Mouse (Mus musculus): ENCODE measurements around the gene Gm28051.

The Gm28051 gene

DNA sequence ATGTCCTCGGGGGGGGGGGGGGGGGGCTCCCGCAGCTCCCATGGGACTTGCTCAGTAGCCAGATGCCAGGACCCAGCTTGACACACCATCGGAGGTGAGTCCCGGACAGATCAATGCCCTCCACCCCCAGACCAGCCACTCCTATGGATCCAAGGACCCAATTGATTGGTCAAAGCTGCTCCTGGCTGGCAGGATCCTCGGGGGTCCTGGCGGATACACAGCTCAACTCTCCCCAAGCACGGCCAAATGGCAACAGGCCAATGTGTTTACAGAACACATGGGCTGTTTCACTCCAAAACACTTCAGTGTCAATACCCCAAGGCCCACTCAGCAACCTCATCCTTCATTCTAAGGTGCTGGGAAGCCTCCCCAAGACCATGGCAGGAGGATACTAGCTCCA lies 65.8 kb downstream of the Gm28051 start:
- in situ Hi-C loops (cut with MboI, MseI) = loop anchor here (25.0 kb wide), 1 partner anchor 1679 kb away; no protein-coding TSS in a partner anchor

- in situ Hi-C loops (cut with MboI, MseI) = loop anchor here (25.0 kb wide), 1 partner anchor 1679 kb away; no protein-coding TSS in a partner anchor
Observed at GRCm38 (mm10) chr12:102691180-102691579, 66.4 kb downstream of the Gm28051 start.

DNA sequence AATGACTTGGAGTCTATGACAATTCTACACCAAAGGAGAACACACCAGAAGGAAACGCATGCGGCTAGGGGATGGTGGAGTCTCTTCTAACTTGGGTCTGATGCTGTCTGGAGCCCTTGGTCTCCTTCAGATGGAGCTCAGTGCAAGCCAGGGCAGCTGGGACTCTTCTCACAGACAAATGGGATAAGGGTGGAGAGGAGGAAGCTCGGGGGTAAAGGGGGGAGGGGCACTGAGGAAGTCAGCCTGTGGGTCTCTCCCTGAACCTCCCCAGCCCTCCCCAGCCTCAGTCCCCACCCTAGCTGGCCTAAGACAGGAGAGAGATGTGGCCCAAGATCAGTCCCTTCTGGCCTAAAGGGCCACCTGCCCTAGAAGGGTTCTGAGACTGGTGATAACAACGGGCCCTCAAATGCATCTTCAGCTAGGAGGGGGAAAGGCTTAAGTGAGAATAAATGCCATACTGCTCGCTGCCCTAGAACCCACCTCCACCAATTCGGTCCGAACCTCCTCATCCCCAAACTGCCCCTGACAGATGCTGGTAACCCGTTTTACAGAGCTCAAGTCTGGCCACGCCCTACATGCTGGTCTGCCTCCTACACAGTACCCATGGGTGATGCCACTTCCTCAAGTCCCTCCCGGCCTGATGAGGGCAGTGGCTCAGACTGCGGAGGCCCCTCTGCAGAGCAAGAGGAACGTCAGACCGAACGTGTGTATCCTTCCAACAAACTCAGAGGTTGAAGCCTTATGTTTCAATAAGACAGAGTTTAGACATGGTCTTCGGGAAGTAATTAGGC lies 67.6 kb downstream of the Gm28051 start:
- in situ Hi-C loops (cut with MboI, MseI) = loop anchor here (25.0 kb wide), 1 partner anchor 1678 kb away; no protein-coding TSS in a partner anchor

DNA sequence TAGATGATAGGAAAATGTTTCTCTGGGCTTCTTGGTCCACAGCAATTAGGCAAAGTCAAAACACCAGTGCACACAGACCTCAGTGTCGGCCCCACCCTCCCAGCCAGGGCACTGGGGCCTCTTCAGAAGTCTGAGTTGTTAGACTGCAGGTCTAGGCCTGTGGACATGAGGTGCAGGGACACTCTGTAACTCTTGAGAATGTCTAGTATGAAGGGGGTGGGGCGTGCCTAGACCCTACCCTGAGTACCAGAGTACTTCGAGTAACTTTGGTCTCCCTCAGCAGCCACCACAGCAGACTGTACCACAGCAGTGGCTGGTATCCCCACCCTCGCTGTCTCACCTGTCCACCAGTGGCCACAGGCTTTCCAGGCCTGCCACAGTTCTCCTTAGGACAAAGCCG lies 71.2 kb downstream of the Gm28051 start:
- in situ Hi-C loops (cut with MboI, MseI) = loop anchor here (25.0 kb wide), 1 partner anchor 1674 kb away; no protein-coding TSS in a partner anchor

GRCm38 (mm10) chr12:102685523-102685931 lies 72.0 kb downstream of the Gm28051 start:
- in situ Hi-C loops (cut with MboI, MseI) = loop anchor here (25.0 kb wide), 1 partner anchor 1673 kb away; no protein-coding TSS in a partner anchor

DNA sequence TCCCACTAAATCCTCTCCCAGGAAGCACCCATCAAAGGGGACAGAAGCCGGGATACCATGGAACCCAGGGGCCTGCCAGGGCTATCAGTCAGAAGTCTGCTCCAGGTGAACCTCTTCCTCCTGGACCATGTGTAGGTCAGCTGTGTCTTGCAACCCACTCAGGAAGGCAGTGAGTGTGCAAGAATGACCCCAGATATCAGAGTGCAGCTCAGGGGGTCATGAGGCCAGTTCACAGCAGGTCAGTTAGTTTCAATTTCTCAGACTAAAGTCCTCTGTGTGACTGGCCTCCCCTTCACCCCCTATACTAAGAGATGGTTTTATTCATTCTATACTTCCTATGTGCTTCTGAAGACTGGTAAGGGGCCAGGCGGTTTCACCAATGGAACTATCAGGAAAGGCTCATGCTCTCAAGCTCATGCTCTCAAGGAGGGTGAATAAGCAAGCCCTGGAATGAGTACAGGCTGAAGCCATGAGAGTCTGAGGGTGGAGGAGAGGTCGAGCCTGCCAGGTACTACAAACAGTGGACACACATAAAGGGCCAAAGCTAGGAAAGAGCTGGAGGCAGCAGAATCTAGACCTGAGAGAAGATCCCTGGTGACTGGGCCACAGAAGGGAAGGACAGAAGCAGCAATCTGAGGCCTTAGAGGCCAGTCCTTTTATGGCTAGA lies 72.7 kb downstream of the Gm28051 start:
- in situ Hi-C loops (cut with MboI, MseI) = loop anchor here (25.0 kb wide), 1 partner anchor 1673 kb away; no protein-coding TSS in a partner anchor

DNA sequence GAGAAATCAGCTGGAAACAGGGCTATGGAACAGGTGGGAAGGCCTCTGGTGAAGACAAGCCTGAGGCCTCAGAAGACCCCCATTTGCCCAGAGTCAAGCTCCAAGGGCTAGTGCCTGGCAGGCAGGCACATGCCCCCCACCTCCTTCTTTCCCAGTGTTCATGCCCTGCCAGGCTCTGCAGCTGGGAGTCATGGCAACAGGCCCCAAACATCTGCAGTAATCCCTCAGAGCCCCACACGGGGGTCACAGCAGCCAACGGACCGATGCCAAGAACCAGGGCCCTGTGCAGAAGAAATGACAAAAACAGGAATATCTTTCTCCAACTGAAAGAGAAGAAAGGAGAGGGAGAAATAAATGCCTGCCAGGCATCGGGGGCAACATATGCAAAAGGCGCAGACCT lies 73.6 kb downstream of the Gm28051 start:
- in situ Hi-C loops (cut with MboI, MseI) = loop anchor here (25.0 kb wide), 1 partner anchor 1672 kb away; no protein-coding TSS in a partner anchor

DNA sequence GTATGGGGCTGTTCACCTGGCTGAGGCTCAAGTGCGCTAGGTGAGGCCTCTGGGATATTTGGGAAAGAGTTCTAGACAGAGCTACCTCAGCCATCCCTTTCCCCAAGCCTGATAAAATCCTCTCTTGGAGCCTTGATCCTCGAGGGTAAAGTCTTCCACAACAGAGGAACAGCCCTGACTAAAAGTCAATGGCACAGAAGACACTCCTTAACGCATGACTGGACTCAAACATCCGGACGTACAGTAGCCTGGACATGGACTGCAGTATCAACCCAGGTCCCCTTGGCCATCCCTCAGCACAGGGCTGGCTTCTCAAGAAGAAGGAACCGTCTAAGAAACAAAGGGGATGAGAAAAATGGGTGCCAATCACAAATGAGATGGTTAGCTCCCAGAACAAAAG lies 74.1 kb downstream of the Gm28051 start:
- in situ Hi-C loops (cut with MboI, MseI) = loop anchor here (25.0 kb wide), 1 partner anchor 1671 kb away; no protein-coding TSS in a partner anchor

DNA sequence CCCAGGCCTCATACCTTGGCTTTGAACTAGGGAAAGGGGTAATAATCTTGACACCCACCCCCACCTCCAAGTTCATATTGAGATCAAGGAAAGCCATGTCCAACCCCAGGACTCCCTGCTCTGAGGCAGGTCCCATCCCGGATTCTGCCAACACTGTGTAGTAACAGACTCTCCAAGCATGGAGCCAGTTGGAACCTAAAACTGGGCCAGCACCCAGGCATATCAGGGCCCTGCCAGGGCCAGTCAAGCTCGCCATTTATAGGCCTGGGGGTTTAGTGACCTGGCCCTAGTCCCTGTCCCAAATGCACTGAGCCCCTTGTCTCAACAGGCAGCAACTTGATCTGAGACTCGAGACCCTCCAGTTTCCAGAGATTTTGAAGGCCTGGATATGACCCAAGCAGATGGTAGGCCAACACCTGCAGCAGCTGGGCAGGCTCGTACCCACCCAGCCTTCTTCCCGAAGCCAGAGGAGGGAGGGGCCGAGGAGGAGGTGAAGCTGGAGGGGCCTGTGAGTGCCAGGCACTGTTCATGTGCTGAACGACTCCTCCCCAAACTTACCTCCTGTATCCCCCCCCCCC lies 74.8 kb downstream of the Gm28051 start:
- in situ Hi-C loops (cut with MboI, MseI) = loop anchor here (25.0 kb wide), 1 partner anchor 1671 kb away; no protein-coding TSS in a partner anchor

- in situ Hi-C loops (cut with MboI, MseI) = loop anchor here (25.0 kb wide), 1 partner anchor 1670 kb away; no protein-coding TSS in a partner anchor
Observed at GRCm38 (mm10) chr12:102682085-102682484, 75.5 kb downstream of the Gm28051 start.

GRCm38 (mm10) chr12:102681590-102681989 lies 76.0 kb downstream of the Gm28051 start:
- in situ Hi-C loops (cut with MboI, MseI) = loop anchor here (25.0 kb wide), 1 partner anchor 1669 kb away; no protein-coding TSS in a partner anchor

DNA sequence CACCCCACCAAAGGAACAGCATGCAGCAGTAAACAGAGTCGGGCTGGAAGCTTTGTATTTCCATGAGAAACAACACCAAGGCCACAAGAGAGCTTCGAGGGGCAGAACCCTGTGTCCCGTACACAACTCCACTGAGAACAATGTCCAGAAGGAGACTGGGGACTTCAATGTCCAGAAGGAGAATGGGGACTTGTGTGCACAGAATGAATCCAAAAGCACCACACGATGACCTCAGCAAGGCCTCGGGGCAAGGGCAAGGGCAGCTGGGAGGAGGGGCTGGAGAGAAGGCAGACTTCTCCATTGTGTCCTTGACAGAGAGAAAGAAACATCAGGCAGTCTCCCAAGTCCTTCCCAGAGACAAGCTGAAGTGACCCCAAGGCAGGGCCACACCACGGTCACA lies 78.7 kb downstream of the Gm28051 start:
- in situ Hi-C loops (cut with MboI, MseI) = loop anchor here (5.0 to 25.0 kb wide), 2 partner anchors 48 to 1667 kb away; no protein-coding TSS in a partner anchor

GRCm38 (mm10) chr12:102677089-102677488 lies 80.5 kb downstream of the Gm28051 start:
- in situ Hi-C loops (cut with MboI, MseI) = loop anchor here (5.0 to 25.0 kb wide), 2 partner anchors 50 to 1665 kb away; no protein-coding TSS in a partner anchor

- in situ Hi-C loops (cut with MboI, MseI) = loop anchor here (25.0 kb wide), 1 partner anchor 663 kb away; no protein-coding TSS in a partner anchor
Observed at GRCm38 (mm10) chr12:102674556-102674955, 83.0 kb downstream of the Gm28051 start.

- in situ Hi-C loops (cut with MboI, MseI) = loop anchor here (25.0 kb wide), 1 partner anchor 663 kb away; no protein-coding TSS in a partner anchor
Observed at GRCm38 (mm10) chr12:102674123-102674522, 83.4 kb downstream of the Gm28051 start.

GRCm38 (mm10) chr12:102672857-102673839 lies 84.4 kb downstream of the Gm28051 start:
- in situ Hi-C loops (cut with MboI, MseI) = loop anchor here (25.0 kb wide), 1 partner anchor 664 kb away; no protein-coding TSS in a partner anchor

GRCm38 (mm10) chr12:102672176-102672575 lies 85.4 kb downstream of the Gm28051 start:
- in situ Hi-C loops (cut with MboI, MseI) = loop anchor here (25.0 kb wide), 1 partner anchor 665 kb away; no protein-coding TSS in a partner anchor

- in situ Hi-C loops (cut with MboI, MseI) = loop anchor here (25.0 kb wide), 1 partner anchor 666 kb away; no protein-coding TSS in a partner anchor
Observed at GRCm38 (mm10) chr12:102670848-102671247, 86.7 kb downstream of the Gm28051 start.
